Mouse (Mus musculus) hindbrain, embryonic 11.5 days (tissue): ENCODE measurements around the gene Klf11. TPM values are rescaled to one million over a fixed set of nuclear protein-coding genes. Genes with fewer than 3 reads are reported as not detected.
A peak's percentile ranks its signal among the peaks of the same experiment; 100 is the strongest.

Source experiments
- ATAC-seq: fragments of 200-750 bp; cut with Nextera tagmentation; 2 replicates; pipeline ENCODE4 v1.8.0; 2017; ENCODE audit warnings: mild to moderate bottlenecking, moderate TSS enrichment, moderate library complexity; ENCODE audit not compliant: low FRiP score
- DNase-seq: peaks from one replicate; pipeline ENCODE4 v3.0.0-alpha.2; 2015; ENCODE audit warnings: low spot score
- H3K27ac ChIP-seq: fragments of 300-500 bp; sonication (generic); 2 replicates; pipeline ENCODE4 v1.5.1; 2014; ENCODE audit warnings: mild to moderate bottlenecking, low read depth, low read length
- H3K27me3 ChIP-seq: fragments of 300-500 bp; sonication (generic); 2 replicates; pipeline ENCODE4 v1.6.1; 2014; ENCODE audit warnings: mild to moderate bottlenecking, low read length, moderate library complexity, mixed read lengths; ENCODE audit not compliant: control insufficient read depth, insufficient read depth
- H3K36me3 ChIP-seq: fragments of 300-500 bp; sonication (generic); 2 replicates; pipeline ENCODE4 v1.6.1; 2014; ENCODE audit warnings: mild to moderate bottlenecking, low read length, moderate library complexity, mixed read lengths; ENCODE audit not compliant: control insufficient read depth, insufficient read depth
- H3K4me1 ChIP-seq: fragments of 300-500 bp; sonication (generic); replicated peaks from 2 replicates; pipeline ENCODE4 v1.6.1; 2014; ENCODE audit warnings: low read length, mixed read lengths; ENCODE audit not compliant: control insufficient read depth, insufficient read depth
- H3K4me2 ChIP-seq: fragments of 300-500 bp; sonication (generic); replicated peaks from 2 replicates; pipeline ENCODE4 v1.6.1; 2014; ENCODE audit warnings: mild to moderate bottlenecking, low read depth, low read length
- H3K4me3 ChIP-seq: fragments of 300-500 bp; sonication (generic); 2 replicates; pipeline ENCODE4 v1.5.1; 2014; ENCODE audit warnings: low read depth, low read length
- H3K9ac ChIP-seq: fragments of 300-500 bp; sonication (generic); 2 replicates; pipeline ENCODE4 v1.6.1; 2014; ENCODE audit warnings: low read depth, low read length
- H3K9me3 ChIP-seq: fragments of 300-500 bp; sonication (generic); 2 replicates; pipeline ENCODE4 v1.6.1; 2016; ENCODE audit warnings: low read length; ENCODE audit not compliant: control insufficient read depth
- WGBS: fragments of 180-500 bp; shearing (Covaris S2); extraction: QIAGEN DNeasy Blood & Tissue Kit; methylation state at CpG from one replicate; pipeline ENCODE4 v1.1.7; 2014; 5-methylcytosine and 5-hydroxymethylcytosine counted together
- polyA plus RNA-seq: library from polyadenylated mRNA; unstranded; fragments of >200 nt; fragmentation: Nextera tagmentation; extraction: Ambion mirVana; gene quantifications from 2 replicates; pipeline ENCODE4 v1.2.1, GENCODE M21; 2014

Klf11 gene
- polyA plus RNA-seq, 1 experiment from 2014 or later = 12.5 TPM

DNA sequence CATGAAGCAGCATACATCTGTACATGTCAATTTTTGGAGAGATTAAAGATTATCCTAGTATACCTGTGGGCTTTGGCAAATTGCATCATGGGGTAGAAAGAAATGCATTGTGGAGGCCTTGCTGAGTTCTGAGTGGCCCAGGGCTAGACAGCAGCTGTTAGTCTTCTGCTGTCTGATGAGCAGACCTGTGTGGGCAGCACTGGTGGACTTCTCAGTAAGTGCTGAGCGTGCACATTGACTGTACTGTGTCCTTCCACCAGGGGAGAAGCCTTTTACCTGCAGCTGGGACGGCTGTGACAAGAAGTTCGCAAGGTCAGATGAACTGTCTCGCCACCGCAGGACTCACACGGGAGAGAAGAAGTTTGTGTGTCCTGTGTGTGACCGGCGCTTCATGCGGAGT lies 8.8 kb downstream of the Klf11 start:
- no peaks in the 10 kb centered on the region for H3K9me3 ChIP-seq
- H3K36me3 ChIP-seq = peaks cover 2% of the 10 kb centered on the region; the same call in 1 of the 2 replicates
- no peak overlapping the region for H3K27ac ChIP-seq
- H3K9ac ChIP-seq = no peak overlapping the region
- 91% methylated on average over 9 of the region's 9 CpGs for WGBS
- DNase-seq (no peak), ATAC-seq (no peak)
- H3K4me2 ChIP-seq = no peak overlapping the region
- H3K27me3 ChIP-seq = no peaks in the 10 kb centered on the region
- H3K4me1 ChIP-seq = no peaks in the 10 kb centered on the region
- no peak overlapping the region for H3K4me3 ChIP-seq

DNA sequence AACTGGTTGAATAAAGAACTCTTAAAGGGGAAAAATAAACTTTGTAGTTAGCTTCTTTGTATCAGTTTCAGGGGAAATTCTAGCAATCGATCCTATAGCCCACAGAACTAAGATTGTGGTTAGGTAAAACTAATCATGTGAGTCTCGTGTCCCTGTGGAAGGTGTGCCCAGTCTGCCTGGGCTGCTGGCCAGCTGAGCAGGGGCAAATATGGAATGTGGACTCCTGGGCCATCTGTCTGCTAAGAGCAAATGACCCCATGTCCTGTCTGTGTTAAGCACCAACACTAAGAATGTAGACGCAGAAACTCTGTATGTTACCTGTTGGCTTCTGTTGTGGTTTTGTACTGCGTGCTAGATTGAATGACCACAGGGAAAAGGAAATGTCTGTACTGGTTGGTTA lies 10.0 kb downstream of the Klf11 start:
- Histone ChIP-seq H3K27me3 (no peaks in the 10 kb centered on the region), H3K4me1 (no peaks in the 10 kb centered on the region), H3K9ac (no peak overlapping the region), H3K4me3 (no peak overlapping the region), H3K36me3 (no peaks in the 10 kb centered on the region), H3K4me2 (no peak overlapping the region), H3K9me3 (no peaks in the 10 kb centered on the region), H3K27ac (no peak overlapping the region)
- DNase-seq = no peak
- ATAC-seq = no peak
- WGBS = 87% methylated on average over 4 of the region's 4 CpGs

DNA sequence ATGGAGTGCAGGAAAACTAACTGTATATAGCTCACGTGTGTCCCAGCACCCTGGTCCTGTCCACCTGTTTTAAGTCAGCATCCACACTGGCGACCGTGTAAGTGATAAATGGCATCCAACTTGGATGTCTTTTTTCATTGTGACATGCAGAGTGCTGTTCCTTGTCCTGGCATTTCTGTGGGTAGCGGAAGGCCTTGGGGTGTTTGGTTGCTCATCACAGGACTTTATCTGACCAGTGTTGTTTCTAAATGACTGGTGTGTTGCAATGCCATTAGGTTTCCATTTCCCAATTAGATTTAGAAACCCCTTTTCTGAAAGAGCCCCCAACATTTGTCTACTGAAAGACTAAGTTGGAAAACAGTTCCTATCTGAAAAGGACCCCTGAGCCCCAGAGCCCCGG lies 11.1 kb downstream of the Klf11 start:
- DNase-seq (no peak), ATAC-seq (no peak)
- H3K9ac ChIP-seq = no peak overlapping the region
- no peaks in the 10 kb centered on the region for H3K9me3 ChIP-seq
- no peaks in the 10 kb centered on the region for H3K4me1 ChIP-seq
- H3K27me3 ChIP-seq = no peaks in the 10 kb centered on the region
- H3K27ac ChIP-seq = no peak overlapping the region
- no peak overlapping the region for H3K4me2 ChIP-seq
- no peaks in the 10 kb centered on the region for H3K36me3 ChIP-seq
- H3K4me3 ChIP-seq = no peak overlapping the region
- WGBS = 94% methylated on average over 5 of the region's 5 CpGs

DNA sequence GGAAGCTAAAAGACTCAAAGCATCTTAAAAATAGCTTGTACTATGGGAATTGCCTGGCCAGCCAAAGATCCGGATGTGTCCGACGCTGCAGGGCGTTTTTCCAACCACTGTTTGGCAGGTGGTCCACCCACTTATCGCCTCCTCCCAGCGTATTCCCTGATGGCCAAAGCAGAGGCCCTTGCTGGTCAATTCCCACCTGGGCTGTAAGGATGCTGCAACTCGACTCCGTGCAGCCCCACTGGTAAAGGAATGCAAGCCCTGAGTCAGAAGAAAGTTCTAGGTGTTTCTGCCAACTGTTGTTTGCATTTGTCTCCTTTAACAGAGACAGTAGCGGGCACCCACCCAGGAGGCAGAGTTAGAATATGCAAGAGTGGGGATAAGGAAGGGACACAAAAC lies 29.0 kb downstream of the Klf11 start:
- H3K4me1 ChIP-seq = no peaks in the 10 kb centered on the region
- H3K4me2 ChIP-seq = peak overlapping the region; percentile 88
- no peaks in the 10 kb centered on the region for H3K36me3 ChIP-seq
- peak overlapping the region; percentile 51 for H3K4me3 ChIP-seq
- no peaks in the 10 kb centered on the region for H3K9me3 ChIP-seq
- no peak overlapping the region for H3K27ac ChIP-seq
- no peak for ATAC-seq
- peaks cover 20% of the 10 kb centered on the region for H3K27me3 ChIP-seq
- 19% methylated on average over 9 of the region's 9 CpGs for WGBS
- H3K9ac ChIP-seq = peak overlapping the region; percentile 61; the same call in 1 of the 2 replicates
- no peak for DNase-seq

DNA sequence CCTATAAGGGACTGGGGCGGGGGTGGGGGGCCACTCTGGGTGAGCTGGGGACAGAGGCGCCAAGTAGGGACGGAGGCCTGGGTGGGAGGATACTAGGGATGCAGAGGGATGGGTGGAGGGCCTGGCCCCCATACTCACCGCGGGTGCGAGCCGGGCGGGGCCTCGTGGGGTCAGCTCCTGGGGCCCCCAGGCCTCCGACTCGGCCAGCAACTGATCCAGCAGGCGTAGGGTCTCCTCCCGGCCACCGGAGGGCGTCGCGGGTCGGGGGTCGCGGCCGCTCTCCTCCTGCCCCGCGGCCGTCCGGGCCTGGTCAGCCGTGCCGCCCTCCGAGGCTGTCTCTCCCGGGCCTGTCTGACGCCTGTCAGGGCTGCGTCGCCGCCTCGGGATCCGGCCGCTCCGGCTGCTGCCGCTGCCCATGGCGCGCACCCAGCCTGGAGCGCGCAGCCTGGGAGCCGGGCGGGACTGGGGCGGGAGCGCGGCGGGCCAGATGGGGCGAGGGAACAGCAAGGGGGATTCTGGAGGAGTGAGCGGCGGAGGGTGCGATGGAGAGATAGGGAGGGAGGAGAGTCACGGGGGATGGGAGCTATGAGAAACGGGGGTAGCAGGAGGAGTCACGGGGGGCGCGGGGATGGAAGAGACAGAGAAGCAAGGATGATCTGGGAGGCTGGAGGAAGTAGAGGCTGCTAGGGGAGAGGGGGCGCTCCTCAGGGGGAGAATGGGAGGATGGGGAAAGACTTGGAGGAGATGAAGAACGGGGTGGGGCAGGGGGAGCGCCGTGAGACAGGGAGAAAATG lies 29.6 kb downstream of the Klf11 start:
- Histone ChIP-seq H3K4me1 (no peaks in the 10 kb centered on the region), H3K27me3 (peaks cover 20% of the 10 kb centered on the region), H3K36me3 (no peaks in the 10 kb centered on the region), H3K9ac (peak overlapping the region; percentile 61), H3K27ac (no peak overlapping the region), H3K4me2 (peak overlapping the region; percentile 88), H3K9me3 (no peaks in the 10 kb centered on the region), H3K4me3 (peak overlapping the region; percentile 51)
- DNase-seq = peak; percentile 72
- 2% methylated on average over 43 of the region's 61 CpGs for WGBS
- ATAC-seq = peak; percentile 82

DNA sequence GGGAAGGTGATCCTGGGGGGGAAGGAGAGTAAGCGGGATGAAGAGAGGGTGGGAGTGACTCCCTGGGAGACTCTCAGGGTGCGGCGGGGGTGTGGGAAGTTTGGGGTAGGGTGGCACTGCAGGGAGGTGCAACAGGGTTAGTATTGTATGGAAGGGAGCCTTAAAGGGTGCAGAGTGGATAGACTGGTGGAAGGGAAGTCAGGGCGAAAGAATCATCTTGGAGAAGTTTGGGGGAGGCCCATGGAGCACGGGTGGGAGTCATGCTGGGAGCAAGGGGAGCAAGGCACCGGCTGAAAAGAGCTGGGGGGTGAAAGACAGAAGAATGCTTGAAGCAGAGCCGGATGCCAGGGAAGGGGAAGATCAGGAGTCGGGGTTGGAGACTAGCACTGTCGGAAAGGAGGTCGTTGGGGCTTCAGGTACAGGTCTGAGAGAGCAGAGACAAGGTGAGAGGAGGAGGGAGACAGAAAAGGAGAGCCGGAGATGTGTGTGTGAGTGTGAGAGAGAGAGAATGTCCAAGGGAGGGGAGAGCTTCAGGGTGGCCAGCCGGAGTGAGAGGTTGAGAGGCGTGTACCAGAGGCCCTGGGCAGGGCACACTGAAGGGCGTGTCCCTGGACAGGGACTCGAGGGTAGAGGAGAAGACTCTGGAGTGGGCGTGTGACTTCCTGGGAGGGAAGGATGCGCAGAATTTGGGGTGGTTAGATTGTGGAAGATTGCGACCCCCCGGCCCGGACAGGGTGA lies 30.4 kb downstream of the Klf11 start, which contains the start of gene Cys1:
Gene Cys1 (minus strand): TSS at position 528 of the 738 bp plus-strand sequence.
- Histone ChIP-seq H3K27ac (no peak within 1 kb of the TSS), H3K27me3 (peaks cover 20% of the 10 kb centered on the region)

DNA sequence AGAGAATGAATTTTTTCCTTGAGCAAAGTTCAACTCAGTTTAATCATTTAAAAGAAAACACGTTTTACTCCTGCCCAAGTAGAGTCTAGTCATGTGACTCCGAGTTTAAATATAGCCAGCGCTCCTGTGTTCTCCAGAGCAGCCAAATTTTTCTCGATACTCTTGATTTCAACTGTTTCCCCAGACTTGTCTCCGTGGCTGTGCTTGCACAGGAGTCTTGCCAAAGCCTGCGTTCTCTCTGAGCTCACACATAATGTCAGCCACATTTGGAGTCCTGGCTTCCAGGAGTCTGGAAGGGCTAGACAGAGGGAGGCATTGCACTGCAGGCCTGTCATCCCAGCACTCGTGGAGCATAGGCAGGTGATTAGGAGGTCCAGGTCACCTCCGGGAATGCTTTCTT lies 31.5 kb downstream of the Klf11 start:
- DNase-seq (no peak), ATAC-seq (no peak)
- H3K4me1 ChIP-seq = no peaks in the 10 kb centered on the region
- no peak overlapping the region for H3K27ac ChIP-seq
- H3K9me3 ChIP-seq = no peaks in the 10 kb centered on the region
- no peak overlapping the region for H3K4me3 ChIP-seq
- H3K4me2 ChIP-seq = no peak overlapping the region
- H3K27me3 ChIP-seq = peaks cover 20% of the 10 kb centered on the region
- WGBS = 64% methylated on average over 8 of the region's 8 CpGs
- no peak overlapping the region for H3K9ac ChIP-seq
- H3K36me3 ChIP-seq = no peaks in the 10 kb centered on the region

More for the DNA sequence above, 30.4 kb downstream of the Klf11 start, which contains the start of gene Cys1:
- Histone ChIP-seq H3K4me3 (peak within 1 kb of the TSS; percentile 51), H3K4me1 (no peaks in the 10 kb centered on the region), H3K4me2 (peak within 1 kb of the TSS; percentile 88), H3K36me3 (no peaks in the 10 kb centered on the region), H3K9me3 (no peaks in the 10 kb centered on the region), H3K9ac (peak within 1 kb of the TSS; percentile 61)
- ATAC-seq (peak; percentile 41; the same call in 1 of the 2 replicates), DNase-seq (peak; percentile 25)
- WGBS = 2% methylated on average over 20 of the region's 20 CpGs

DNA sequence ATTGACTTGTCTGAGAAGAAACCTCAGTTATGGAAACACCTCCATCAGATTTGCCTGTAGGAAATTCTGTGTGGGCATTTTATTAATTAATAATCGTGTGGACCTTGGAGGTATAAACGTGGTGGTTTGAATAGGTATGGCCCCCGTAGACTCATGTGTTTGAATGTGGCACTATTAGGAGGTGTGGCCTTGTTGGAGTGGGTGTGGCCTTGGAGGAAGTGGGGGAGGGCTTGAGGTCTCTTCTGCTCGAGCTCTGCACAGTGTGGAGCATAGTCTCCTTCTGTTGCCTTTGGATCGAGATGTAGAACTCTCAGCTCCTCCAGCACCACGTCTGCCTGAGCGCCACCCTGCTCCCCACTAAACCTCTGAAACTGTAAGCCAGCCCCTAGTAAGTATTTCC lies 32.4 kb downstream of the Klf11 start:
- Histone ChIP-seq H3K4me1 (no peaks in the 10 kb centered on the region), H3K27ac (no peak overlapping the region), H3K4me3 (no peak overlapping the region), H3K4me2 (no peak overlapping the region), H3K9ac (no peak overlapping the region), H3K27me3 (peaks cover 20% of the 10 kb centered on the region), H3K36me3 (no peaks in the 10 kb centered on the region), H3K9me3 (no peaks in the 10 kb centered on the region)
- no peak for ATAC-seq
- DNase-seq = no peak
- WGBS = 76% methylated on average over 7 of the region's 7 CpGs
